Mouse (Mus musculus) spleen, embryonic (tissue): ENCODE data around the gene Gpr35.

Experiments
- CTCF ChIA-PET: fragments of 350-600 bp; sonication (Branson Sonifier 250); formaldehyde crosslinking; loops from one replicate; lab custom pipeline; 2022; lab: Charles Lee

The Gpr35 gene

DNA sequence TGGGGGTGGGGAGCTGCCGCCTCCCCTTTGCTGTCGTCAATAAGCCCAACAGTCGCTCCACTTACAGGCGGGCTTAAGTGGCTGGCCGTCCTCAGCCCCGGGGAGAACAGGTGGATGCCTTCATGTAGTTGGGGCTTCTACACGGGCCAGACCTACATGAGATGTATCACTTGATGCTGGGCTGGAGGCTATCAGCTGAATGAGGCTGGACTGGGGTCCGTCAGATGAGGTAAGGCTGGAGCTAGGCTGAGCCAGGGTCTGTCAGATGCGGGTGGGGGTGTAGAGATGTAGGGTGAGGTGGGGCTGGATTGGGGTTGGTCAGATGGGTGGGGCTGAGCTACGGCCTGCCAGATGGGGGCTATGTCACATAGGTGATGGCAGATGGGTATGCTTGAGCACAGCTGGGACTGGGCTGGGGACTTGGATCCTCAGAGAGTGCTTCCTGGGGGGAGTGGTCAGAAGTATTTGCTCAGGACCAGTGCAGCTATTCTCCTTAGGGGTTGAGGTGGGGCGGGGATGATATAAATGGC, 28.5 kb downstream of the Gpr35 start:
- CTCF ChIA-PET = no interaction called here

DNA sequence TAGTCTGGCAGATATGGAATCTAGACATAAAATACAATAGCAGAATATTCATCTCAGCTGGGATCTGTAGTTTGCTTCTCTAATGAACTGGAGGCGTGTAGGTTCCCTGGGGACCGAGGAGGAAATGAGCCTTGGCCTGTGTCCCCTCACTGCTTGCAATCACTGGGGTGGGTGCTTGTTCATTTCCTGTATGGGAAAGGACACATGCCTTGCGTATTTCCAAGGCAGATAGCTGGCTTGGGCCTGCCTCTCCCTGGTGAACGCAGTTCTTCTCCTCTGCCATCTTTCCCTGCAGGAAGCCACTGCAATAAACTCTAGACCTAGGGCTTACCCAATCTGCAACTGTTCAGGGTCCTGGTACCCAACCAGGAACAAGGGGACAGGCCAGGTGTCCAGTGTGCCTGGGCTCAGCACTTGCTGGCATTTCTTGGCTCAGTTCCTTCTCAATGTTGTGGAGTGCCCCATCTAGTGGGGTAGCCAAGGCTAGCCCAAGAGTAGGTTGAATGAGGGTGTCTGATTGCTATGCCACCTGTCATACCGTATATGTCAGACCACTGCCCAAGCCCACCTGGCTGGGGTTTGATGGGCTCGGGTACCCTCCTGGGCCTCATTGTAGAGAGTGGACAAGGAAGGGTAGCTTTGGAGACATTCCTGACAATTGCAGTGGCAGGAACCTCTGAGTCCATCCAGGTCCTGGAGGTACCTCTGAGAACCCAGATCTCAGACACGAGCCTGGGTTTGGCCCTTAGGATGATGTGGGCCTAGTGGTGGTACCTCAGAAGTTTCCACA, 30.6 kb downstream of the Gpr35 start:
- CTCF ChIA-PET = no interaction called here

DNA sequence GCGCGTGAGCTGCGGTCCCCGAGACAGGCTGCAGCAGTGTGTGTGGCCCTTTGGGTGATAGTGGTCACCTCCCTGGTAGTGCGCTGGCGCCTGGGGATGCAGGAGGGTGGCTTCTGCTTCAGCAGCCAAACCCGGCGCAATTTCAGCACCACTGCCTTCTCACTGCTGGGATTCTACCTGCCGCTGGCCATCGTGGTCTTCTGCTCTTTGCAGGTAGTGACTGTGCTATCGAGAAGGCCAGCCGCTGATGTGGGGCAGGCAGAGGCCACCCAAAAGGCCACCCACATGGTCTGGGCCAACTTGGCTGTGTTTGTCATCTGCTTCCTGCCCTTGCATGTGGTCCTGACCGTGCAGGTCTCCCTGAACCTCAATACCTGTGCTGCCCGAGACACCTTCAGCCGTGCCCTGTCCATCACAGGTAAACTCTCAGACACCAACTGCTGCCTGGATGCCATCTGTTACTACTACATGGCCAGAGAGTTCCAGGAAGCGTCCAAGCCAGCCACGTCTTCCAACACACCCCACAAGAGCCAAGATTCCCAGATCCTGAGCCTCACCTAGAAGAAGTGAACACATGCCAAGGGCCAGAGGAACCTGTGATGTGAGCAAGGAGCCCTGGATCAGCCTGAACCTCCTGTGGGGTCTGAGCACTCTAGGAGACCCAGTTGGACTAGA, 32.4 kb downstream of the Gpr35 start:
- CTCF ChIA-PET = no interaction called here

DNA sequence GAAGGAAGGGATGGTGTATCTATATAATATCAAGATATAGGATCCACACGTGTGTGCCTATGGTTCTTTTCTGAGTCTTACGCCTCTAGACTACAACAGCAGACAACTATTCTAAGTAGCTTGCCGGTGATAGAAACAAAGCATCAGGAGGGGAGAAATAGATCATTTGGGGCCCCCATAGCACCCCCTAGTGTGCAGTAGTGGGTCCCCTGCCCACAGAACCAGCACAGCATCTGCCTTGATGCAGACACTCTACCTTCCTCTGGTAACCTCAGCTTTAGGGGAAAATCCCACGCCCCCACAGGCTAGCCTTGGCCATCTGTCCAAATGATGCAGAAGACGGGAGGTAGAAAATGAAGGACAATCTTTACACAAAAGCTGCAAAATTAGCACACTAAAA, 34.3 kb downstream of the Gpr35 start:
- CTCF ChIA-PET = no interaction called here

DNA sequence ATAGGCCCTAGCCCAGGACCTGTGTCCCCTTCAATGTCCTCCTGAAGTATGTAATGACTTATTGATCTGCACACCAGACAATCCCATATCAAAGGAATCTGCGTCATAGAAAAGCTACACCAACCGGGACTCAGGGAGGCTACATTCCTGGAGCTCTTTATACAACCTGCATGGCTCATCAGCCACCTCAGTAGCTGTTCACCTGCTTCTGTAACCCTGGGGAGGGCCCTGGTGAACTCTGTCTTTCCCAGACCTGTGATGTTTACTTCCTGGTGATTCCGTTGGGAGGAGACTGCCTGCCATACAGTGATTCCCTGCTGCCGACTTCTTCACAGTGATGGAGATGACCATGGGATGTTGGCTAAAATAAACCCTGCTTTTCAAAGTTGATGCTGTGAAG, 38.2 kb downstream of the Gpr35 start:
- CTCF ChIA-PET = no interaction called here

DNA sequence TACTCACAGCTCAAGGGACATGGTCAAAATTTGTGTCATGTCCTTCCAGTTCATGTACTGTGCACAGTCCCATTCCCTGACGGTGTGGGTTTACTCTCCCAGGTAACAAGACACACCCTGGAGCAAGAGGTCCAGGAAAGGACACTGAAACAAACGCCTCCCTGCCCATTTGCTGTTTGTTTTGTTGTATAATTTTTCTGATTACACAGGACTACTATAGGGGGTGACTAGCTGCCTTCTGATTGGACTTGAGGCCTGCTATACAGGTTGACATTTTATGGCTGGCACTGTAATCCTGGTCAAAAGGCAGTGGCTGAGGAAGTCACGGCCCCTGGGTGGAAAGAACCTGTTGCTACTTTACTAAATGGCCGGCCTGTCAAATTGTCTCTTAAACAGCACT, 39.2 kb downstream of the Gpr35 start:
- CTCF ChIA-PET = no interaction called here

DNA sequence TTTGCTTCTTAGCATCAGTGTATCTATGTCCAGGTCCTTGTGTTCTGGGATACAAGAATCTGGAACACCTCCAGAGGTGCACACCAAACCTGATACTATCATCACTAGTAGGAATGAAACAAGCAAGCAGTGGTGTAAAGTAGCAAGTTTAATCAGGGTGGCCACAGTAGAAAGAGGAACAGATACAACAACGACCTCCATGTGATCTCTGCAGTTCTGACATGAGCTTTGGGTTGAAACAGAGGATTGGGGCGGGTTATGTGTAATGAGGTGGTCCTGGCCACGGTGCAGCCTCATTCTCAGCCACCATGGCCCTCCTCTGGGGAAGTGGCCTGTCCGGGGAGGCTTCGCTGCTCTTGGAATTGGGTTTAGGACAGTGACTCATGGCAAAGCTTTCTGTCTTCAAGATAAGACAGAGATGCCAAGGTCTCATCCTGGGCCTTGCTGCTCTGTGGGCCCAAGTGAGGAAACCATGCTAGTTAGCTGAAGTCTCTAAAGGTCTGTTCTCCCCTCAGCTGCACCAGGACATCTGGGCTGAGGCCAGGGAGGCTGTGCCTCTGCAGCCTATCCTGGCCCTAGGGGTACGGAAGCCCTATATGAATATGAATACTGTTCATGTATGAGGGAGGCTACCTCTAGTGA, 41.7 kb downstream of the Gpr35 start:
- CTCF ChIA-PET = no interaction called here

DNA sequence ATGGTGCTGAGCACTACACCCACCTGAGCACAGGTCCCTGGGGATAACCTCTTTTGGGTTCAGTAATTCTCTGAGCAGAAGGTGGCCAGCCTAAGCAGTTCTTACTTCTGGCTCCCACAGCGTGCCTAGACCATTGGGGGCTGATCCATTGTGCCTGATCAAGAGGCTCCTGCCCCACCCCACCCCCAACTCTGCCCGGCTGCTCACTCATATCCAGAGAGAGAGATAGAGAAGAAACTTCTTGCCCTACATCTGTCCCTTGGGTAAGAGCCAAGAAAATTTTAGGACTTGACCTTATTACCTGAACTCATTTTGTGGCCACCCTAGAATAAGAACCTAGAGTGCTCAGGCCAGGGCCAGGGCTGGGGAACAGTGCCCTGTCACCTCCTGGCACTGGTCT, 42.2 kb downstream of the Gpr35 start:
- CTCF ChIA-PET = no interaction called here

DNA sequence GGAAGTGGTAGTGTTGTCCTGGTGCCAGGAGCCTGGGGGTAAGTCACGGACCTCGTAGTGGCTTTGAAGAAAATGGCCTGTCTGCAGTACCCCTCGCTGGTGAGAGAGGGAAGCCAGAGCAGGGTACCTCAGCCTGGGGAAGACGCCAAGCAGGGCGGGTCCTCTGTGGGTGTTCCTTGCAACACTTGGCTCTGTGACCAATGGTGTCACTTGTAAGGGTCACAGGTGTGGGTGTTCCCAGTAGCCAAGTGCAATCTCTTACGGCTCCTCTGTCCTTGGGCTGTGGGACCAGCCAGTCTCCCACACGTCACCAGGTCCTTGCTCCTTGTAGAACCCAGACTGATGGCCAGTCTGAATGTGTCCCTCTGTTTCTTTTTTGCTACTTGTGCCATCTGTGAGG, 55.4 kb downstream of the Gpr35 start, which contains the start of gene Aqp12:
Gene Aqp12, plus strand, starts transcription at position 274 of the 400 bp plus-strand sequence.
- CTCF ChIA-PET = no interaction called here

DNA sequence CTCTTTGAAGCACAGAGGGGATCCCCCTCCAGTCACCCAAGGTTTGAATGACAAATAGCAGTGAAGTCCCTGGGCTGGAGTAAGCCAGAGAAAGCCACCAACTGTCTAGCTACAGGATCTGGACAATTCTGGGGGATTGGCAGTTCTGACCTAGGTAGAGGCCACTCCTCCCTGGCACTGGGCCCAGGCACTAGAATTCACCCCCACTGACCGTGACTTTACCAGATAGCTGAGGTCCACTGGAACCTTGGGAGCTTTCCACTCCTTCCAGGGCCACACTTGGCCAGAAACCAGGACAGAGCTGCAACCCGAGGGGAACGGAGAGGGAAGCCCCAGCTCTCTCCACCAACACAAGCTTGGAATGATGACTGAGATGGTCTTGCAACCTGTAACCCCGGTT, 58.5 kb downstream of the Gpr35 start:
- CTCF ChIA-PET = no interaction called here

DNA sequence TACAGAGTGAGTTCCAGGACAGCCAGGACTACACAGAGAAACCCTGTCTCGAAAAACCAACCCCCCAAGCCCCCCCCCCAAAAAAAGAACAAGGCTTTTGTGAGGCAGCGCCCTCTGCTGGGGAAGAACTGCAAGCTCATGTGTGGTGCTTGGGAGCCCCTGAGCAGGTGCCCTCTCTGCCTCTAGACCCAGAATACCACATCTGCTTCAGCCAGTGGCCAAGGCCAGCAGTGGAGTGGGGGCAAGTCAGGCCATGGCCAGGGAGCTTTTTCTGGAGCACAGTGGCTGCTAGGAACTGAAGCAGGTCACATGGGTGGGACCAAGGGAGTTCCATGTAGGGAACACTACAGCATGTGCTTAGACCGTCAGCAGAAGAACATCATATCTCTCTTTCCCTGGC, 60.1 kb downstream of the Gpr35 start:
- CTCF ChIA-PET = no interaction called here

DNA sequence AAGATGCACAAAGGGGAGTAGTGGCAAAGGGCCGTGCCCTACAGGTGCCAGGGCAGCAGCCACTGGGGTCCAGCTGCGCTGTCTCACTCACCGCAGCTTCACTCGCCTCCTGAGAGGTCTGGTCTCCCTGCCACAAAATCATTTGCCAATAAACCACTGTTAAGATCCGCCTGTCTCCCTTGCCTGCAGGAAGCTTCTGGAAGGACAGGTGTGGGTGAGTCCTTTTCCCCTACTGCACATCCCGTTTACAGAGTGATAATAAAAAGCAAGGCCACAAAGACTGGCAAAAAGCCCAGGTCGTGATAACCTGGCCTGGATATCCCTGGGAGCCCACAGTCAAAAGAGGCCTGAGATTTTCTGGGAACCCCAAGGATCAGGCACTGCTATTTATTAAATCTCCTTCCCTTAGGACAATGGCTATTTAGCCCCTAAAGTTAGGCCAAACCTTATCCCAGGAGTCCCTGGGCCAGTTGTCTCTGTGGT, 61.5 kb downstream of the Gpr35 start:
- CTCF ChIA-PET = no interaction called here

DNA sequence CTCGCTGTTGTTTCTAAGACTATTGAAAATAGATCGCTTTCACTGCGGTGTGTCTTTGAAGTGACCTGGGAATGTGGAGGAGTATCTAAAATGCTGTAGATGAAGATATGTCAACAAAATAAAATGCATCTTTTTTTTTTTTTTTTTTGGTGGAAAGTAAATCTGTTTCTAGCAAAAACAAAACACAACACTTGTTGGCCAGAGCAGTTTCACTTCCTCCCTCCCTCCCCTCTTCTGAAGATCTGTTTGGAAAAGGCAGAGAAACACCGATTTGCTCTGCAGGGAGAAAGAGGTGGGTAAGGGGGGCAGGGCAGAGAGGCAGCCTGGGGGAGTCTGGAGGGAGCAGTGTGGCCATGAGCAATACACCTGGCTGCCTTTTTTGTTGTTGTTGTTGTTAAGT, 62.7 kb downstream of the Gpr35 start:
- CTCF ChIA-PET = no interaction called here

DNA sequence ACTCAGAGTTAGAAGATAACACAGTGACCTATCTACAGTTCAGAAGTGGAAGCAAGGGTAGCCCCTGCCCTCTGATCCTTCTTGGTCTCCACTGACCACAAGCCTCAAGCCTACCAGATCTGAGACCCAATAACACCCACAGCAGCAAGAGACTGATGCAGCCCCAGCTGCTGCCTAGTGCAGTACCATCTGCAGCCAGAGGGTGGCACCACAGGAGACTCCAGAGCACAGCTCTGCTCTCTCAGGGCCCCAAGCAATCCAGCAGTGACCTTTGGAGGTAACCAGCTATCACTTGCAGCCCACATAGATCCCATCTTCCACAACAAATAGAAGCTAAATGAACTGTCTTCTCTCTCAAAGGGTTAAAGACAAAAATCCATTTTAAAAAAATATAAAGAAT, 63.8 kb downstream of the Gpr35 start:
- CTCF ChIA-PET = no interaction called here

DNA sequence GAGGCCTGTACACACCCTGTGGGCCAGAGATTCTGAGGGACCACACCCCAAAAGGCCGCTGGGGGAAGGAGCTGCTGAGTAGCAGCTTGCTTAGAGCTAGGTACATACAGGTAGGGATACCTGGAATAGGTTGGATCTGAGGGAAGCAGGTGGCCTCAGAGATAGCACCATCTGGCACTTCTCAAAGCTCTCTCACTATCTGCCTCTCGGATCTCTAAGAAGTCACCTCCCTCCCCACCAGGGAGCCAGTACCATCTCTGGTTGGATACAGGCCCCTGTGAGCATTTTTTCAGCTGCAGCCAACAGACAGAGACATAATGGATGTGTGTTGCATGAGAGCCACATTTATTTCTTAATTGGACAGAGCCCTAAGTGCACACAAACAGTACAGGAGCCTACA, 64.5 kb downstream of the Gpr35 start:
- CTCF ChIA-PET = interaction anchor here (0.7 kb wide), 1 partner anchor 80 kb away, joined by 4 read pairs; no protein-coding TSS in a partner anchor

DNA sequence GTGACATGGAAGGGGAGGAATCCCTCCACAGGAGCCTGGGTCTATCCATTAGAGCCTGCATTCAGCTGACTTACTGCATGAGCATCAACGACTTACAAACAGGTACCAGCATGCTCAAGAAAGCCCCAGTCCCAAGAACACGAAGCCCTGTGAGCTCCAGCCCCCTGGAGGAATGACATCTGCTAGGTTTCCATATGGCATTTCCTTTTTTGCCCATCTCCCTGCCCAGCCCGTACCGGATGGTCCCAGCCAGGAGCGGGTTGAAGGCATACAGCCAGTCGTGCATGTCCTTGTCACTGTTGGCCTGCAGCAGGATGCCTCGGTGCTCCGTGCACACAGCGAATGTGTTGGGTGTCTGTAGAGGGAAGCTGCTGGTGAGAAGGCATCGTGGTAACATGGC, 68.1 kb downstream of the Gpr35 start:
- CTCF ChIA-PET = no interaction called here

DNA sequence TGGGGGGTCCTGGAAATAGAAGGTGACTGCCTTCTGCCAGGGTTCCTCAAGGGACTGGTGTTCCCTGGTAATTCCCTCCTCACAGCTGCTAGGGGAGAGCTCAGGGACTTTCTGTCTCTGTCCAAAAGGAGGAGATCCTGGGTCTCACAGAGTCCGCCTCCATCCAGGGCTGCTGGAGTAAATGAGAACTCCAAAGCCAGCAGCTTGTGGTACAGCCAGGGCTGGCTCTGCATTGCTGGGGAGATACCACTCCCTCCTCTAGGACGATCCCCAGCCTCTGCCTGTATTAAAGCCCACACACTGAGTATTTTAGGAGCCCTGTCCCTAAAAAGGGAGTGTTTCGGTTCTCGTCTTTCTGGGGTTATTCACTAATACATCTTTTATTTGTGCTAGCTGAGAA, 69.9 kb downstream of the Gpr35 start:
- CTCF ChIA-PET = no interaction called here

DNA sequence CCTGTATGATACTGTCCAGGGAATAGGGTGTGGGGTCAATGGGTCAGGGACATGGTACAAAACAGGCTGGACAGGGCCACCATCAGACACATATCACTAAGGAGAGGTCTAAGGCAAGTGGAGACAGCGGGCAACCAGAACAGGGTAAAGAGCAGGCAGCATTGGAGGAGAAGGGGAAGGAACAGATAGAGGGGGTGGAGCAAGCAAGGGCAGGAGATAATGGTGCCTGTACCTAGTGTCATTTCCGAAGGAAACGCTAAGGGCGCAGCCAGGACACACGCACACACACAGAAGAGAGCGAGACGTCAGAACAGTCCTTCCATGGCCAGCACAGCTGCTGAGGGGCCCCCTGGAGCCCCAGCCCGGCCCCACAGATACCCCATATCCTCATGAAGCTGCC, 75.9 kb downstream of the Gpr35 start:
- CTCF ChIA-PET = no interaction called here

DNA sequence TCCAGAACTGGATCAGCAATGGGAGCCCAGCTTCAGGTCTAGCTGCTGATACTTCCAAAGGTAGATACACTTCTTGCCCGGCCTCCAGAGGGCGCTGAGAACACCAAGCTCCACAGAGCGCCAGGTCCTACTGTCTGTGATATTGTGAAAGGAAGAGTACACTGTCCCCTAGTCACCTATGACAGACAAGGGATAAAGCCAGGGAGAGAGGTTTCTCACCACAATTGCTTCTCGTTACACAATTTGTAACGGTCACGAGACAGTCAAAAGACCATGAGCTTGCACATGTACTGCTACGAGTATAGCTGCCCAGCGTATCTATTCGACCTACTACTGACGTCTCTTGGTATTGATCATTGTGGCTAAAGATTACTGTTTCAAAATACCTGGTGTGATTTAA, 78.7 kb downstream of the Gpr35 start:
- CTCF ChIA-PET = no interaction called here

DNA sequence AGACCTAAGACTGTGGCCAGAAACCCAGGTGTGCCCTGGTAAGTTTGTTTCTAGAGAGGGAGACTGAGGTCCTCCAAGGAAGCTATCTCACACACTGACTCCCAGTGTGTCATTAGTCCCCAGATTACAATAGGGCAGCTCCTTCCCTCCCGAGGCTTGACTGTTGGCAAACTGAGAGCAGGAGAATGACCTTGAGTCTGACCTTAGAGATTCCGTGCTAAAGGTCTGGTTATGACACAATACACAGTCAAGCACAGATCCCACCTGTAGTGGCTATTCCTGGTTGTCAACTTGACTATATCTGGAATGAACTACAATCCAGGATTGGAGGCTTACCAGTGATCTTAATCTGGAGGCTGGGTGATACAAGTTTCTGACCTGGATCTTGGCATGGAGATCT, 79.4 kb downstream of the Gpr35 start:
- CTCF ChIA-PET = no interaction called here

DNA sequence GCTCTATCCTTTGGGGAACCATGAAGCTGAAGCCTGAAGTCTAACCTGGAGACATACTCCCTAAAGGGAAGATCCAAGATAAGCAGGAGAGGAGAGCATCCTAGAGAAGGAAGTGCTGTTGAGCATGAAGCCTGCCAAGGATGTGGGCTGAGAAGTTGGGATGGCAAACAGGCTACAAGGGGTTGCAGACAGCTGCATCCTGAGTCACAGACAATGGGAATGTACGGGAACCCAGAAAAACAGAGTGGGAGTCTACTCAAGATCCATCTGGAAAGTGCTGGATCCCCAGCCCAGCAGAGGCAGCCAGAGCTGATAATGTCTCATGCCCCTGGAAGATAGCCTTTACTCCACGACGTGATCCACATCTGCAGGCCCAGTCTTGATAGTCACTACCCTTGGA, 80.5 kb downstream of the Gpr35 start:
- CTCF ChIA-PET = no interaction called here

DNA sequence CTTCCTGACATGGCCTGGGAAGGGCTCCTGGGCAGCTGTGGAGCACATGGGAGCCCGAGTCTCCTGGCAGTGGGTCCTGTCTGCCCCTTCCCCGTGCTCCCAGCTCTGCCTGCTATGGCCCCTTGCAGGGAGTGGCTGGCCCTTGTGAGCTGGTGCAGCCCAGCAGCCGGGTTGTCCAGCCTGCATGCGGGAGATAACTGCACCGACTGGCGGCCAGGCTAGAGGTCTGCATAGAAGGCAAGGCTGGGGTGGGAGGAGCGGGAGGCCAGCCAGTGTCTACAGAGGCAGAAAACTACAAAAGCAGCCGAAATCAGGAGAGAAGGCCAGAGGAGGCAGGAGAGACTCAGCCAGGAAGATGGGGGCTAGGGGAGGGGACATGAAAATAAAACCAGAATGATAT, 83.3 kb downstream of the Gpr35 start:
- CTCF ChIA-PET = no interaction called here

DNA sequence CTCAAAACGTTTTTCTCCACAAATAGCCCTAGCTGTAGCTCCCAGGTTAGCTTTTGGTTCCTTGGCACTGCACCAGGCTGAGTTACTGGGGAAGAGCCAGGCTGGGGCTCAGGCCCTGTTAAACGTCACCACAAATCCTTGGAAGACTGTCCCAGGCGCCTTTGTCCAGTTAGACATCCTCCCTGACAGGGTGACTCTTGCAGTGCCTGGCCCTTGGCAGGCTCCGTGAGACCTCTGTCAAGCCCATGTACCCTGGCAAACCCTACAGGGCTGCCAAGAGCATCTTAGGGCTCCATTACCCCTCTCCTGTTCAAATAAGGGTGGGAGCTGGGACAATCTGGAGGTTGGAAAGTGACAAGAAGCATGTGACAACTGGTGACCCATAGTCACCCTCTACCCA, 85.3 kb downstream of the Gpr35 start:
- CTCF ChIA-PET = no interaction called here
